Mouse (Mus musculus): ENCODE results near the gene Rad23a. TPM values are rescaled to one million over a fixed set of nuclear protein-coding genes. Genes with fewer than 3 reads are reported as not detected.

Gene Rad23a
- total RNA-seq, 4 experiments from 2014 or later: 72.4 to 90.1 (median 79.4) TPM

GRCm38 (mm10) chr8:84814240-84814554, 26.3 kb downstream of the Rad23a start:
- DNase-seq (ENCODE audit: low spot score in 2 of 2): no peak

DNA sequence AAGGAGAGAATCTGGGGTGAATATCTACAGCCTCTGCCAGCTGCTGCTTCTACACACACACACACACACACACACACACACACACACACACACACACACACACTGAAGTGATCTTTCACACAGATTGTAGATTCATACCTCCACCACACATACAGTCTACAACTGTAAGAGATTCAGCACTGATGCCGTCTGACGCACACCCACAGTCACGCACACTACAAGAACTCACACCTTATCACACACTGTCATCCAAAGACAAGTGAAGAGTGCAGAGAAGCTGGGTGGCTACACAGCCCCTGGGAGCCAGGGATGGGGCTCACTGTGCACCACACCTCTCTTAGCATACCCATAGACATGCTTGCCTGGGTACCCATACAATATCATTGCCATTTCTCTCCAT, 26.6 kb downstream of the Rad23a start:
- no peak for DNase-seq (ENCODE audit: low spot score in 2 of 2)

- peak; percentile 35 to 75 for DNase-seq (ENCODE audit: low spot score in 2 of 2)
Measured at GRCm38 (mm10) chr8:84813059-84813458, 27.4 kb downstream of the Rad23a start.

DNA sequence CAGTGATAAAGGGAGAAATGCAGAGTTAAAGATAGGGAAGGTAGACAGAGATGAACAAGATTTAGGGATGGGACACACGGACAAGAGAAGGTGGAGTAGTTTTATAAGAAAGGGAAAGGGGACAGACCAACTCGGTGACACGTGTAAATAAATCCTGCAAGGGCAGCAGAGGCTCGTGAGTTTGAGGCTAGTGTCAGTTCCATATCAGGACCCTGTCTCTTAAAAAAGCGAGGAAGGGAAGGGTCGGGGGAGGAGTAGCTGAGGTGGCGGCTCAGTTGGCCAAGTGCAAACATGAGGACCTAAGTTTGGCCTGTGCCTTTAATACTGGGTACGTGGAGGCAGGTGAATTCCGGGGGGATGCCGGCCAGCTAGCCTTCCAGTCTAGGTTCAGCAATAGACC, 29.2 kb downstream of the Rad23a start:
- peak in 1 of 2 experiments; percentile 16 for DNase-seq (ENCODE audit: low spot score in 2 of 2)

DNA sequence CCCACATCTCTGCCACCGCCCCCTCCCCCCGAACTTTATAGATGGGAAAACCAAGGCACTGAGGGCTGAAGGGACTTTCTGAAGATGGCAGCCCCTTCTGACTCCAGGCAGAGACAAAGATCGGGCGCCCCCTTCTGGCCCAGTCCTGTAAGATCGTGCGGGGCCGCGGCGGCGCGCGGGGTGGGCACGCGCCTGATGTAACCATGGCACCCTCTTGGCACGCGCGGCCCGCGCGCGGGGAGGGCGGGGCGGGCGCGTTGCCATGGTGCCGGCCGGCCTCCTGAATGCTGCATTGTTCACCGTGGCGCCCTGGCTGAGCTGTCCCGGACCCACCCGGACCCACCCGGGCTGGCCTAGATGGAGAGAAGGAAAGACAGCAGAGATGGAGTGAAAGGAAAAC, 29.6 kb downstream of the Rad23a start:
- peak; percentile 92 to 96 for DNase-seq (ENCODE audit: low spot score in 2 of 2)

DNA sequence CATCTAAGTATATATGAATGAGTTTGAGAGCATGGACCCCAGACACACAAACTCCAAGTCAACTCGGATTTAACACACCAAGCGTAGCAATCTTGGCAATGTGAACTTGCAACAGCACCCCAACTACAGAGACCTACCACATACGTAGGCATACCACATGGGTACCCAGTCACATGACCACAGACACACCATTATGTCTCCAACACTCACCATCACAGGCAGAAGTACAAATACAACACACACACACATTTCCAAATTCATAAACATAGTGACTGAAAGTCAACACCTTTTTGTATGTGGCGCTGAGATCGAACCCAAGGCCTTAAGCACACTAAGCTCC, 30.6 kb downstream of the Rad23a start:
- DNase-seq (ENCODE audit: low spot score in 2 of 2): no peak

DNA sequence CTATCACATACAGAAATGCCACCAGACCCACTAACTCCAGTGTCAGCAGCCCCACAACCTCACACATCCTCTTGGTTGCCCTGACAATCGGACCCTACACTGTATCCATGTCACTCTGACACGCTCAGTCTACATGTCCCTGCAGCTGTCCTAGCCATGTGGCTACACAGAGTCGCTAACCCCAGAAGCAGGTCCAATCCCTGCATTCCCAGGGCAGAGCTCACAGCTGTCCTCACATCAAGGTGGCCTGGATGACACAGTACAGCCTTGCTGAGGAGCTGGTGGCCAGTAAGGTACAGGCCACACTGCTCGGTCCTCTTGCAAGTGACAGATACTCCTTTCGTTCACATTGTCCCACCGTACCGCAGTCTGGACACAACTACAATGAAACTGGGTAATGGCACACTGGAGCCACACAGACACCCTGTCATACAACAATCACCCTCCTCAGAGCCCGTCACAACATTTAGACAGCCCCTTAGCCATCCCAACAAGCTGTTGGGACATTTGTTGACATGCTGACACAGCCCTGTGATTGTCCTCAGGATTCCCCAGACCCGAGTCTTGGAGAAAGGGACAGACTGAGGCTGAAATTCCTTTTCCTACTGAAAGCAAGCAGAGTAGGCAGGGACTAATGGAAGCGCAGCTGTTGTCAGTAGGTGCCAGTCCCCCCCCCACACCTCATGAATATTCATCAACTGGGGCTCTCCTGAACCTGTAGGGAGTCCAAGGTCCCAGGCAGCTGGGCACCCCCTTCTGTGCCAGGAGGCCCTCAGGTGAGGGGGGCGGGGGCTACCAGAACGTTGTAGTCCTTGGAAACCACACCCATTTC, 31.1 kb downstream of the Rad23a start:
- DNase-seq (ENCODE audit: low spot score in 2 of 2): no peak

DNA sequence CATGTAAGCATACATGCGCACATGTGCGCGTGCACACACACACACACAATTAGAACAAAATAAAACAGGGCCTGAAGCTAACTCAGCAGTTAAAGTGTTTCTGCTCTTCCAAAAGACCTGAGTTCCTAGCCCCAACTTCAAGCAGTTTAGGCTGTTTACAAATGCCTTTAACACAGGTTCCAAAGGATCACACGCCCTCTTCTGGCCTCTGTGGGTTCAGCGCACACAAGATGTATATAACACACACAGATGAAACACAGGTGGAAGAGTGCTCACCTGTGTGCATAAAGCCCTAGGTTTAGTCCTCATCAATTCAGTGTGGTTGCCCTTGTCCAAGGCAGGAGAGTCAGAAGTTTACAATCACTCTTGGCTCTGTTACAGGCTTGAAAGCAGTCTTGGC, 34.4 kb downstream of the Rad23a start:
- DNase-seq (ENCODE audit: low spot score in 2 of 2): no peak

DNA sequence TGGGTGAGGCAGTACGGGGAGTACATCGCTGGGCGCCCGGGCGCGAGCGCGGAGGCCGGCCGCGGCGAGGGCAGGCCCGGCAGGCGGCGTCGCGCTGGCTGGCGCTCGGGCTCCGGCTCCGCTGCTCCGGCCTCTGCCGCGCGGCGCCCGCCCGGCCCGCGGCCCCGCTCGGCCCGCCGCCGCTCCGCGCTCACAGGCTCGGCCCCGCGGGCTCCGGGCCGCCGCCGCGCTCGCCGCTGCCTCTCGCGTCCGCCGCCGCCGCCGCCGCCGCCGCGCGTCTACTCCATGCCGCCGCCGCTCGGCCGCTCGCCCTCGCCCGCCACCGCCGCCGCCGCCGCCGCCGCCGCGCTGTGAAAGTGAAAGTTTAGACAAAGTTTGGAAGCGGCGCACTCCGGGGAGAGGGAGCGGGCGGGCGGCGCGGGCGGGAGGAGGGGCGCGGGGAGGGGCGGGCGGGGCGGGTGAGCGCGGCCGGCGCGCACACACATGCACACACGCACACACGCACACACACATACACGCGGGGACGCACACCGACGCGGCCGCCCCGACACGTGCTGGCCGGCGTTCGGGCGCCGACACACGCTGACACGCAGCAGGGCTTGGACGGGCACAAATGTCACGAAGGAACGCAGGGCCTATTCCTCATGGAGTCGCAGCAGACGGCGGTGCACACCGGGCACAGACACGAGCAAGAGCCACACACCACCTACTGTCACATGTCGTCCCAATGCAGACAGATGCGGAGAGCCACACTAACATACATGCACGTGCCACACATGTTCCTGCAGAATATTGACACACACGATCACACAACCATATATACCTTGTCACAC, 40.2 kb downstream of the Rad23a start, which contains the start of gene Nfix:
TSS of gene Nfix (minus strand) at position 346 of the 833 bp plus-strand sequence.
- peak in 1 of 2 experiments; percentile 58 for DNase-seq (ENCODE audit: low spot score in 2 of 2)

- DNase-seq (ENCODE audit: low spot score in 2 of 2): peak in 1 of 2 experiments; percentile 37
Measured at GRCm38 (mm10) chr8:84799136-84799931, 41.1 kb downstream of the Rad23a start.

DNA sequence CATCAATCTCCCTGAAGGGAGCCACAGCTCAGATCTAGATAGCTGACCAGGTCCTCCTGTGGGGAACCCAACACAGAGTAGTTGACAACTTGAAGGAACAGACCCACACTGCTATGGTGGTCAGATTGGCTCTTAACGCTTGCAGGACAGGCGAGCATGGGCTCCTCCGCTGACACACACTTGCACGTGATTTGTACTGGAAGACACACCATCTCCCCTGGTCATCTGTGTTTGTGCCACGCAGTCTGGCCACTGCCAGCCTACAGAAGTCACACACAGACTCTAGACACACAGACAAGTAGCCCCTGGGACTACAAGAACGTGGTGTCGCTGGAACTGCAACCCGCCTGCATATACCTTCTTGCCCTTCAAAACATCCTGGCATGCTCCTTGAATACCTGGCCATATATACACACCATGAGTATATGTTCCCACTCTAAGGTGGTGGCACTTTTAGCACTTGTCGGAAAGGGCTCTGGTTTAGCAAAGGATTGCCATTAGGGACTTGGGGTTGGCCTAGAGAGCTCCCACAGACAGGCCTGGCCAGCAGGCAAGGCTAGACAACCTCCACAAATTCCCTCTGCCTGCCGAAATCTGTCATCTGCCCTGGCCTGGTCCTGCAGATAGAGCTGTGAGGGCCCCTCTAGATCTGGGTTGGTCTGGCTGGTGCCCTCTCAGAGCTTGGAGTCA, 41.9 kb downstream of the Rad23a start:
- DNase-seq (ENCODE audit: low spot score in 2 of 2): peak in 1 of 2 experiments; percentile 15

- no peak for DNase-seq (ENCODE audit: low spot score in 2 of 2)
Measured at GRCm38 (mm10) chr8:84797971-84798370, 42.5 kb downstream of the Rad23a start.

DNA sequence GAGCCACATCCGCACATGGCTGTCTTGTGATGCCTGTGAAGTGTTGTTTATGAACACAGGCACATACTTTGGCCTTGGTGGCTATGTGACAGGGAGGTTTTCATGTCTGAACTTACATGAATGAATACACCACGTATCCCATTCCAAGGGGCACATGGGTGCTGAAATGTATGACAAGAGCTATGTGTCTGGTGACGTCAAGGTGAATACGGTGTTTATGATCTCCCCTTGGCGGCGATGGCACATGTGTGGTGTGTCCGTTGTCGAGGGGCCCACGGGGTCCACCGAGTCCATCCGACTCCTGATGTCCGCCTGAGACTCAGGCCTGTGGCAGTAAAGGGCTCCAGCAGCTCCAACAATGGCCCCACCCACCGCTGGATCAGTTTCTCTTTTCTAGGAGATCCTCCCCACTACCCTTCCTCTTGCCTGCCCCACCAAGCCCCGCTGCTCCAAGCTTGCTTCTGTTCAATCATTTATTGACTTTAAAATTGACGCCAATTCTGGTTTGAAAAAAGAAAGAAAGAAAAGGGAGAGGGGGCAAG, 43.1 kb downstream of the Rad23a start:
- no peak for DNase-seq (ENCODE audit: low spot score in 2 of 2)

DNA sequence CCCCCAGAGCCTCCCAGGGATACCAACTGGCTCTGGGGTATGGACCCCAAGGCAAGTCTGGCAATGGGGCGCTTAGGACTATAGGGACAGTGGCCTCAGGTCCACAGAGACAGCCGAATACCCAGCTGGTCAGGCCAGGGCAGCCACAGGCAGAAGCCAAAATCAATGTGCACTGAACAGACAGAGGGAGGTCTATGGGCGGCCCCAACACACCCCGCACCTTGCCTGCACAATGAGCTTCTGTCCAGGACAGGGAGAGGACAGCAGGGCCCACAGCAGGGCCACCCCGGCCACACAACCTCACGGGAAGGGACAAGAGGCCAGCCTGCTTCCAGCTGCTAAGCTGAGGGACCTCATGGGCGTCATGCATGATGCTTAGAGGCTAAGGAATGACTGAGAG, 46.0 kb downstream of the Rad23a start:
- DNase-seq (ENCODE audit: low spot score in 2 of 2): peak in 1 of 2 experiments; percentile 63

GRCm38 (mm10) chr8:84793791-84794485, 46.5 kb downstream of the Rad23a start:
- DNase-seq (ENCODE audit: low spot score in 2 of 2): peak in 1 of 2 experiments; percentile 80

DNA sequence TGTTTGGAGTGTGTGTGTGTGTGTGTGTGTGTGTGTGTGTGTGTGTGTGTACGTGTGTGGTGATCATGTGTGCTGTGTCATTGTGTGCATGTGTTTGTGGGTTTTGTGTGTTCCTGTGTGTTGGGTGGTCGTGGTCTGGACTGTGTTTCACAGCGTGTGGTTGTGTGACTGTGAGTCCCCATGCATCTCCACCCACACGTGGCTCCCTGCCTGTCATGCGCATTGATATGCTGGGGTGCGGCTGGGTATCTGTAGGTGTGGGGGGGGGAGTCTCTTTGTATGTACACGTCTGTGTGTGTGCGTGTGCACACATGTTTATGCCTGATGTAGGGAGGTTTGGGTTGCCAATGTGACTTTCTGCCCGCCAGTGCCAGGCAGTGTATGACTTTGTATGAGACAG, 47.3 kb downstream of the Rad23a start:
- DNase-seq (ENCODE audit: low spot score in 2 of 2): no peak

GRCm38 (mm10) chr8:84792429-84792947, 48.0 kb downstream of the Rad23a start:
- no peak for DNase-seq (ENCODE audit: low spot score in 2 of 2)

- DNase-seq (ENCODE audit: low spot score in 2 of 2): no peak
Measured at GRCm38 (mm10) chr8:84790537-84790936, 49.9 kb downstream of the Rad23a start.

DNA sequence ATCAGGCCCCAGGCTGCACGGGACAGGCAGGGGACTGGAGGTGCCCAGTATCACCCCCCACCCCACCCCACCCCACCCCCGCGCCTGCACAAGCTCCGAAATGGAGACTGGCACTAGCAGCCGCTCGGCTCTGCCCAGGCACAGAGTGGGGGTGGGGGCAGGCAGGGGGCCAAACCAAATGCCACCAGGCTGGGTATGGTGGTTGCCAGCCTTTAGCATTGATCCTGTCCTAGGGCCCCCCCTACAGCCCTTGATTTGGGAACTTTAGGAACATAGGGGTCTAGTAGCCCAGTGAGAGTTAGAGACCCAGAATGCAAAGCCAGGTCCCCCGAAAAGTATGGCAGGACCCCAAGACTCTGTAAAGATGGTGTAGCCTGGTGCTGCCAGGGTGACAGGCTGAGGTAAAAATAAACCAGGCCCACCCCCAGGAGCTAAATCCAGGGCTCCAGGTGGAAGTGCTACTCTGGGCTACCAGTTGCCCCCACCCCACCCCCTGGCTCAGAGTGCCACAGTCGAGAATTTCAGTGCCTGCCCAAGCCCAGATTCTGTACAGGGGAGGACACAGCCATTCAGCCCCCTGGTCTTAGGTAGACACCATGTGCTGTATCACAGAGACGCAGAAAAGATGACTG, 50.5 kb downstream of the Rad23a start:
- DNase-seq (ENCODE audit: low spot score in 2 of 2): peak in 1 of 2 experiments; percentile 74

Data from left cerebral cortex, adult 8-10 months (tissue).